Mouse (Mus musculus) left cerebral cortex, postnatal 25 days (tissue): ENCODE results near the gene Olfr56. TPM values are rescaled to one million over a fixed set of nuclear protein-coding genes. Genes with fewer than 3 reads are reported as not detected.
"Not testable (repeated sequence)": the region's sequence is repeated elsewhere in the genome, so short reads cannot be mapped to it uniquely, and the experiment has no call there.

Experiments
- DNase-seq, 2 experiments: peaks; one replicate each; pipeline ENCODE4 v3.0.0; 2022; ENCODE audit warnings: low spot score in 2 of 2, mixed read lengths in 1 of 2
- intact Hi-C: fragments of 180-260 bp; cut with DNase I; formaldehyde crosslinking; loops from one replicate; pipeline ENCODE4 v1.15.1; 2025
- total RNA-seq, 2 experiments: library from RNA; stranded (reverse); gene quantifications; 2 replicates each; pipeline ENCODE4 v1.2.3; 2021

Olfr56 gene
- total RNA-seq, result not detected

DNA sequence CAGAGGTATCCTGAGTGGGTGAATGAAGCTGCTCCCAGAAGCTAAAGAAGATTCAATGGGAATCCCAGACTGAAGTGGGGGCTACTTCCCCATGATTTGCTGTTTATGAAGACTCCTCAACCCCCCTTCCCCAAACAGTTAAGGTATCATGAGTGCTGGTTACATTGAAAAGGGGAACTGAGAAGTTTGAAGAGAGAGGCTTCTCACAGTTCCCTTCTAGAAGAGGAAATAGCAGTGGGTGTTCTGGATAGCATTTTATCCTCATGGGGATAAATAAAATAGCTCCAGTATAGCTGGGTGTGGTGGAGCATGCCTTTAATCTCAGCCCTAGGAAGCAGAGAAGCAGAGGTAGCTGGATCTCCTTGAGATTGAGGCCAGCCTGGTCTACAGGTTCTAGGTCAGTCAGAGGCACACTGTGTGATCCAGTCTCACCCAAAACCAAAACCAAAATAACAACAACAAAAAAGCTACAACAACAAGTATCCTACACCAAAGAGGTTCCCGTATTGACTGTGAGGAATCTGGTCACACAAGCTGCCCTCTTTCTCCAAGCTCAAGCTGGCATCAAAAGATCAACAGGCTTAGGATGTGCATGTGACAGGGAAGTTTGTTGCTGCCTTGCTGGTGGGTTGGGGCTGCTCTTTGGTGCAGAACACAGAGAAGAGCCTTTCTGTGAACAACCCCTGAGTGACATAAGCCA lies at the start of gene Olfr56:
TSS of gene Olfr56 (plus strand) at position 650 of the 700 bp plus-strand sequence.
- intact Hi-C loops, DNase-seq: not testable (repeated sequence)

- intact Hi-C loops, DNase-seq: not testable (repeated sequence)
Observed at GRCm38 (mm10) chr11:48933422-48933821, 45.3 kb upstream of the Olfr56 start.

DNA sequence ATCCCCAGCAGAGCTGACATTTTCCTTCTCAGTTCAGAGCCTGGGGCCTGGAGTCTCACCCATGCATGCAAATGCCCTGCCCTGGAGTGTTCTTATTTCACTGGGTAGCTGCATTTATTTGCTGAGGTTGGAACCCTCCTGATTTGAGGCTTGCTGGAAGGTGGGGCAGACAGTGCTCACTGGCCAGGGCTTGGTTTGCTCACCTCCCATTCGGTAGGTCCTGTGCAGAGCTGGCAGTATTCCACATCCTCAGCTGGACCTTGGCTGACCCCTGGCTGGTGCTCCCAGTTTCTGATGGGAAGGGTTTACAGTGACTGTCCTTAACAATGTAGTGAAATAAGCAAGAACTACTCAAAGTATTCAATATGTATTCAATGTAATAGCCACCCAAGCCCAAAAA lies 44.8 kb upstream of the Olfr56 start:
- DNase-seq, intact Hi-C loops: not testable (repeated sequence)

DNA sequence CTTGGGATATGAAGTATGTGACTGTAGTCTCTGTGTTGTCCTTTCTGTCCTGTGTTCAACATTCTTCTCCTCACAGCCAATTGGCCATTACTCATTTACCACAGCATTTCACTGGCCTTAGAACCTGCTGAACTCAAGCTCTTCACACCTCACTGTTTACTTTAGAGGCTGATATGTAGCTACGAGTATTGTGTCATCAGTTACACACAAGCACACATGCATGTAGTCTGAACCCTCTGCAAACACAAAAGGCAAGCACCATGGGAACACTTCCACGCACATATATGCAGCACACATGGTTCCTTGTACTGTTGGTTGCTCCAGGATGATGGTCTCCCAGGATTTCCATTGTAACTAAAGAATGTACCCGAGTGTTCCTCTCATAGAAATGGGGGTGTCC lies 43.4 kb upstream of the Olfr56 start:
- intact Hi-C loops, DNase-seq: not testable (repeated sequence)

DNA sequence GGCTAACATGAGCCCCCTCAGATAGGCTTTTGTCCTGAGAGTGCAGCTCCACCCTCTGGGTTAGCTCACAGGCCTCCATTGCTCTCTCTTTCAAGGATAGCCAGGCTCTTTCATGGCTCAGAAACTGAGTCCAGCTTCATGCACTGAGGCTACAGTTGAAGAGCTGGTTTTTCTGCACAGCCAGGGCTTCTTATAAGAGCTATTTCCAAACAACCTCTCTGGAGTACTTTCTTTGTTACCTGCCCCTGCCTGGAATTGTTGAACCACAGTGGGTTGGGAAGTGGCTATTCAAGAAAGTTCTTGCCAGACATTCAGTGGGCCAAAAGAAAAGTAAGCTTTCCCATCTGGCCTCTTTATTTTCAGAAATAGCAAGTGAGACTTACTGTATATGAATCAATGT lies 39.4 kb upstream of the Olfr56 start:
- intact Hi-C loops, DNase-seq: not testable (repeated sequence)

GRCm38 (mm10) chr11:48946090-48946489 lies 32.6 kb upstream of the Olfr56 start, which contains the start of gene Psme2b:
Gene Psme2b (minus strand): TSS chr11:48946190.
- intact Hi-C loops, DNase-seq: not testable (repeated sequence)

DNA sequence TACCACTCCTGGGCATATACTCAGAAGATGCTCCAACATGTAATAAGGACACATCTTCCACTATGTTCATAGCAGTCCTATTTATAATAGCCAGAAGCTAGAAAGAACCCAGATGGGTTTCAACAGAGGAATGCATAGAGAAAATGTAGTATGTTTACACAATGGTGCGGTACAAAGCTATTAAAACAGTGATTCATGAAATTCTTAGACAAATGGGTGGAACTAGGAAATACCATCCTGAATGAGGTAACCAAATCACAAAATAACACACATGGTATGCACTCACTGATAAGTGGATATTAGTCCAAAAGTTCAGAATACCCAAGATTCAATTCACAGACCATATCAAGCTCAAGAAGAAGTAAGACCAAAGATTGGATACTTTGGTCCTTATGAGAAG lies 4.0 kb upstream of the Olfr56 start:
- DNase-seq, intact Hi-C loops: not testable (repeated sequence)

- intact Hi-C loops, DNase-seq: not testable (repeated sequence)
Observed at GRCm38 (mm10) chr11:48979251-48979650, 562 bp downstream of the Olfr56 start, which contains the start of gene 9930111J21Rik1. Gene 9930111J21Rik1 (minus strand): TSS chr11:48979398.

- DNase-seq, intact Hi-C loops: not testable (repeated sequence)
Observed at GRCm38 (mm10) chr11:48980052-48980451, 1.4 kb downstream of the Olfr56 start.

- DNase-seq, intact Hi-C loops: not testable (repeated sequence)
Observed at GRCm38 (mm10) chr11:48982848-48983247, 4.2 kb downstream of the Olfr56 start.

GRCm38 (mm10) chr11:48988219-48988618 lies 9.5 kb downstream of the Olfr56 start:
- intact Hi-C loops, DNase-seq: not testable (repeated sequence)

GRCm38 (mm10) chr11:48989981-48990380 lies 11.3 kb downstream of the Olfr56 start:
- DNase-seq, intact Hi-C loops: not testable (repeated sequence)

GRCm38 (mm10) chr11:48991740-48992520 lies 13.2 kb downstream of the Olfr56 start, which contains the start of gene Gm12185:
Gene Gm12185 (minus strand): TSS chr11:48992226.
- DNase-seq, intact Hi-C loops: not testable (repeated sequence)

GRCm38 (mm10) chr11:48993296-48993695 lies 14.6 kb downstream of the Olfr56 start:
- intact Hi-C loops, DNase-seq: not testable (repeated sequence)

DNA sequence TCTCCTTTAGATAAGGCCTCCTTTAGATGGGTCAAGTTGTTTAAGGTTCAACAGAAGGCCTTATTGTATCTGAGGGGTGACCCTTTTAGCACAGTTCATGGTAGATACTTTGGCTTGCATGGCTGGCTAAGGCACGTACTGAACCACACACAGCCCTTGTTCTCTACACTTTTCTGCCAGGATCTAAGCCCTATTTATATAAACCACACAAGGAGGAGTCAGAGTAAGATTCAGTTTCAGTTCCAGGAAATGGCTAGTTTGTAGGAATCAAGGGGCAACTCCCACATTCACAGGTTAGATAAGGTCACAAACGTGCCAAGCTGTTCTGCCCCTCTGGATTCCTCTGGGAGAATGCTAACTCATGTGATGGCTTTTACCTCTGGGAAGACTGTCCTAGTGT lies 15.3 kb downstream of the Olfr56 start, which contains the start of gene Tgtp1:
TSS of gene Tgtp1 (minus strand) at position 155 of the 400 bp plus-strand sequence.
- DNase-seq, intact Hi-C loops: not testable (repeated sequence)

- DNase-seq, intact Hi-C loops: not testable (repeated sequence)
Observed at GRCm38 (mm10) chr11:49000411-49000810, 21.7 kb downstream of the Olfr56 start.

DNA sequence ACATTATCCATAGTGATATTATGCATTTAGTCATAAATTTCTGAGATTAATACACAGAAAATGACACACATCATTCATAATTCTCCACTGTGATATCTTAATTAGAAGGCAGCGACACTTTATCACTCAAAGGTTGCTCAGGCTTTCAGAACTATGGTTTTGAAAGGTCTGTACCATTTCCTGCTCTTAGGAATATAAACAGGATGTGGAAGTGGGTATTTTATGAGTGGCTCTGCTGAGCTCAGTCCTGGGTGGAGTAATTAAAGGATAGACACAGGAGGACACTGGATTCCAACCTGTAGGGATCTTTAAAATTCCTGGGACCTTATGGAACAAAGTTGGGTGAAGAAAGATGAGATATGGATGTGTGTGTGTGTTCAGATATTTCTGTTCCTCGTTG lies 27.6 kb downstream of the Olfr56 start:
- DNase-seq, intact Hi-C loops: not testable (repeated sequence)

DNA sequence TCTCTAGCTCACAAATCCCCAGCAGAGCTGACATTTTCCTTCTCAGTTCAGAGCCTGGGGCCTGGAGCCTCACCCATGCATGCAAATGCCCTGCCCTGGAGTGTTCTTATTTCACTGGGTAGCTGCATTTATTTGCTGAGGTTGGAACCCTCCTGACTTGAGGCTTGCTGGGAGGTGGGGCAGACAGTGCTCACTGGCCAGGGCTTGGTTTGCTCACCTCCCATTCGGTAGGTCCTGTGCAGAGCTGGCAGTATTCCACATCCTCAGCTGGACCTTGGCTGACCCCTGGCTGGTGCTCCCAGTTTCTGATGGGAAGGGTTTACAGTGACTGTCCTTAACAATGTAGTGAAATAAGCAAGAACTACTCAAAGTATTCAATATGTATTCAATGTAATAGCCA lies 28.1 kb downstream of the Olfr56 start:
- intact Hi-C loops, DNase-seq: not testable (repeated sequence)

DNA sequence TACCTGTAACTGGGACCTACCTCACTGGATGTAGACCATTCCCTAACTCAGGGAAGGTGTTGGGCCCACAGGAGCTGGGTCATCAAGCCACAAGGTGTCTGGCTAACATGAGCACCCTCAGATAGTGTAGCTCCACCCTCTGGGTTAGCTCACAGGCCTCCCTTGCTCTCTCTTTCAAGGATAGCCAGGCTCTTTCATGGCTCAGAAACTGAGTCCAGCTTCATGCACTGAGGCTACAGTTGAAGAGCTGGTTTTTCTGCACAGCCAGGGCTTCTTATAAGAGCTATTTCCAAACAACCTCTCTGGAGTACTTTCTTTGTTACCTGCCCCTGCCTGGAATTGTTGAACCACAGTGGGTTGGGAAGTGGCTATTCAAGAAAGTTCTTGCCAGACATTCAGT lies 33.4 kb downstream of the Olfr56 start:
- intact Hi-C loops, DNase-seq: not testable (repeated sequence)

- intact Hi-C loops, DNase-seq: not testable (repeated sequence)
Observed at GRCm38 (mm10) chr11:49050064-49050463, 71.4 kb downstream of the Olfr56 start.
